Mouse (Mus musculus) layer of hippocampus, postnatal 36 days (tissue): ENCODE results near the gene Shprh. TPM values are rescaled to one million over a fixed set of nuclear protein-coding genes. Genes with fewer than 3 reads are reported as not detected.
"Not testable (repeated sequence)": the region's sequence is repeated elsewhere in the genome, so short reads cannot be mapped to it uniquely, and the experiment has no call there.

ENCODE experiments used
- DNase-seq, 2 experiments: peaks; one replicate each; pipeline ENCODE4 v3.0.0; 2022
- total RNA-seq, 2 experiments: library from RNA; stranded (reverse); gene quantifications; 2 replicates each; pipeline ENCODE4 v1.2.3; 2021

Shprh gene
- total RNA-seq, 2 experiments from 2014 or later: 43.4 to 44.9 TPM

- DNase-seq: no peak
These were observed 99.0 kb downstream of the Shprh start for GRCm38 (mm10) chr10:11248210-11248609.

GRCm38 (mm10) chr10:11250247-11250997 is 101.2 kb downstream of the Shprh start:
- DNase-seq: no peak

DNA sequence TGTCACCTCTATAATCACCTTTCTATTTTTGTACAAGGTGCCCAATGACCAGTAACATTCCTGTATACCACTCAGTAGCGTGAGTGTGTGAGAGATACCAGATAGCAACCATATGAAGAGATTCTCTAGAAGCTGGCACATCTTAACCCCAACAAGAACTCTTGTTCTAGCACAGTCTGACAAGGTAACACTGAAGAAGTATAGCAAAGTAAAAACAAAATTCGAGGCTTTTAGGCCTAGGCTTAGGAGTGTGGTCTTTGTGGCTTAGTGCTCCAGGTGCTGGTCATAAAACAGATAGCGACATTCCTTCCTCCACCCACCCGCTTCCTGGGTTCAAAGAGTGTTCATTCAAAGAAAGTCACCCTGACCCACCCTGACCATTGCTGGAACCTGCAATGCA is 104.4 kb downstream of the Shprh start:
- DNase-seq: not testable (repeated sequence)

GRCm38 (mm10) chr10:11260119-11260518 is 110.9 kb downstream of the Shprh start:
- DNase-seq: no peak

- DNase-seq: not testable (repeated sequence)
These were observed 113.1 kb downstream of the Shprh start for GRCm38 (mm10) chr10:11262292-11262691.

GRCm38 (mm10) chr10:11263795-11264194 is 114.6 kb downstream of the Shprh start:
- not testable (repeated sequence) for DNase-seq

Other genes with a start within 250 kb of the Shprh start
- 10 to 100 TPM; 67.7 to 68.2 TPM for gene Grm1, start 67.1 kb upstream of the Shprh start, total RNA-seq
- 10 to 100 TPM; 10.1 to 10.3 TPM for gene Fbxo30, start 131.9 kb downstream of the Shprh start, total RNA-seq
- gene Epm2a, start 194.0 kb downstream of the Shprh start, total RNA-seq: 10 to 100 TPM; 26.0 to 26.8 TPM